In genomic region chr2:32237571-32237970, GRCm38 (mm10) we compare ENCODE assay signal across 8 mouse cellular contexts. TPM values are rescaled to one million over a fixed set of nuclear protein-coding genes. Genes with fewer than 3 reads are reported as not detected.
DNase-seq lines count a peak whose midpoint lies in the region; ATAC-seq and TF ChIP-seq lines count a peak whose summit lies in the region.

No protein-coding gene starts in this region.

- peak overlapping the region; percentile 71 for H3K4me3 ChIP-seq in lung, embryonic 14.5 days (ENCODE audit: low read depth, low read length)
- no peak overlapping the region for H3K4me3 ChIP-seq in lung, adult 2 months (replicated peaks; ENCODE audit: extremely low read depth, low read depth, low read length)
- H3K4me3 ChIP-seq in embryonic facial prominence, embryonic 14.5 days (ENCODE audit: low read depth, low read length): peak overlapping the region; percentile 63
- H3K4me3 ChIP-seq in intestine, embryonic 16.5 days (ENCODE audit: low read length): peak overlapping the region; percentile 61
- peak overlapping the region; percentile 62 for H3K4me3 ChIP-seq in neural tube, embryonic 12.5 days

- peak overlapping the region; percentile 93 for H3K4me2 ChIP-seq in lung, embryonic 14.5 days
- peak overlapping the region; percentile 90 for H3K4me2 ChIP-seq in embryonic facial prominence, embryonic 14.5 days (ENCODE audit: low read depth, low read length)
- peak overlapping the region; percentile 86 for H3K4me2 ChIP-seq in intestine, embryonic 16.5 days (ENCODE audit: low read depth, low read length)
- peak overlapping the region; percentile 88 for H3K4me2 ChIP-seq in neural tube, embryonic 12.5 days (replicated peaks)

- no peaks in the 10 kb centered on the region for H3K9me3 ChIP-seq in lung, embryonic 14.5 days (ENCODE audit: low read depth, low read length)
- no peaks in the 10 kb centered on the region for H3K9me3 ChIP-seq in embryonic facial prominence, embryonic 14.5 days (ENCODE audit: control insufficient read depth, low read length)
- no peaks in the 10 kb centered on the region for H3K9me3 ChIP-seq in intestine, embryonic 16.5 days (ENCODE audit: control insufficient read depth, low read length)
- no peaks in the 10 kb centered on the region for H3K9me3 ChIP-seq in neural tube, embryonic 12.5 days

- no peak overlapping the region for H3K27ac ChIP-seq in lung, embryonic 14.5 days (ENCODE audit: low read depth)
- H3K27ac ChIP-seq in embryonic facial prominence, embryonic 14.5 days (replicated peaks; ENCODE audit: low read depth, low read length): peak overlapping the region; percentile 91; the same call in 1 of the 2 replicates
- peak overlapping the region; percentile 86; the same call in 1 of the 2 replicates for H3K27ac ChIP-seq in intestine, embryonic 16.5 days (ENCODE audit: low read length)
- no peak overlapping the region for H3K27ac ChIP-seq in neural tube, embryonic 12.5 days

- peak; percentile 60 for DNase-seq in lung, embryonic 14.5 days
- DNase-seq in lung, adult 2 months: no peak
- no peak for DNase-seq in embryonic facial prominence, embryonic 14.5 days (ENCODE audit: low spot score)
- no peak for DNase-seq in right cerebral cortex, postnatal 25 days
- no peak for DNase-seq in left cerebral cortex, postnatal 10 days (ENCODE audit: extremely low spot score in 1 of 2, low spot score in 2 of 2)
- DNase-seq in right cerebral cortex, postnatal 14 days: no peak

- intact Hi-C loops in left cerebral cortex, postnatal 10 days (cut with DNase I): no loop called here

- peaks cover 34% of the 10 kb centered on the region for H3K36me3 ChIP-seq in lung, embryonic 14.5 days (ENCODE audit: insufficient read depth)
- peaks cover 36% of the 10 kb centered on the region for H3K36me3 ChIP-seq in embryonic facial prominence, embryonic 14.5 days (ENCODE audit: control insufficient read depth, insufficient read depth, low read length)
- peaks cover 3% of the 10 kb centered on the region; the same call in 1 of the 2 replicates for H3K36me3 ChIP-seq in intestine, embryonic 16.5 days (ENCODE audit: control insufficient read depth, insufficient read depth, low read length)
- peaks cover 22% of the 10 kb centered on the region for H3K36me3 ChIP-seq in neural tube, embryonic 12.5 days

- peak overlapping the region; percentile 62 for H3K9ac ChIP-seq in lung, embryonic 14.5 days
- peak overlapping the region; percentile 67; the same call in 1 of the 2 replicates for H3K9ac ChIP-seq in embryonic facial prominence, embryonic 14.5 days (ENCODE audit: low read depth, low read length)
- H3K9ac ChIP-seq in intestine, embryonic 16.5 days (ENCODE audit: low read depth, low read length): peak overlapping the region; percentile 82
- peak overlapping the region; percentile 74; the same call in 1 of the 2 replicates for H3K9ac ChIP-seq in neural tube, embryonic 12.5 days

- H3K27me3 ChIP-seq in lung, embryonic 14.5 days (ENCODE audit: insufficient read depth, low read length): no peaks in the 10 kb centered on the region
- no peaks in the 10 kb centered on the region for H3K27me3 ChIP-seq in embryonic facial prominence, embryonic 14.5 days (replicated peaks; ENCODE audit: control insufficient read depth, insufficient read depth, low read length)
- H3K27me3 ChIP-seq in intestine, embryonic 16.5 days (replicated peaks; ENCODE audit: control insufficient read depth, insufficient read depth, low read length): no peaks in the 10 kb centered on the region
- no peaks in the 10 kb centered on the region for H3K27me3 ChIP-seq in neural tube, embryonic 12.5 days (replicated peaks)

- TF ChIP-seq CTCF in lung, embryonic 14.5 days (IDR thresholded peaks at IDR 0.05; ENCODE audit: low read depth): no peak
- TF ChIP-seq CTCF in lung, adult 2 months (IDR thresholded peaks at IDR 0.05; ENCODE audit: insufficient read depth, low read length): no peak

- no peak for TF ChIP-seq POLR2A in lung, adult 2 months (IDR thresholded peaks at IDR 0.05; ENCODE audit: borderline replicate concordance, extremely low read depth, low read depth, low read length)

- H3K4me1 ChIP-seq in lung, embryonic 14.5 days (ENCODE audit: insufficient read depth): peaks cover 10% of the 10 kb centered on the region; the same call in 1 of the 2 replicates
- H3K4me1 ChIP-seq in lung, adult 2 months (ENCODE audit: control insufficient read depth, insufficient read depth, low read length): no peaks in the 10 kb centered on the region; the same call in 1 of the 2 replicates
- H3K4me1 ChIP-seq in embryonic facial prominence, embryonic 14.5 days (ENCODE audit: control insufficient read depth, insufficient read depth, low read length): peaks cover 13% of the 10 kb centered on the region
- H3K4me1 ChIP-seq in intestine, embryonic 16.5 days (ENCODE audit: control insufficient read depth, insufficient read depth, low read length): peaks cover 16% of the 10 kb centered on the region
- H3K4me1 ChIP-seq in neural tube, embryonic 12.5 days: peaks cover 16% of the 10 kb centered on the region

- ATAC-seq in lung, embryonic 14.5 days (ENCODE audit: insufficient read depth): no peak
- no peak for ATAC-seq in embryonic facial prominence, embryonic 14.5 days (ENCODE audit: low read depth)
- no peak for ATAC-seq in intestine, embryonic 16.5 days
- ATAC-seq in neural tube, embryonic 12.5 days (ENCODE audit: low FRiP score, low read depth): no peak

- 25% methylated on average over 4 of the region's 4 CpGs for WGBS in lung, embryonic 14.5 days
- WGBS in lung, adult 2 months: 19% methylated on average over 4 of the region's 4 CpGs
- 39% methylated on average over 4 of the region's 4 CpGs for WGBS in embryonic facial prominence, embryonic 14.5 days
- 30% methylated on average over 4 of the region's 4 CpGs for WGBS in intestine, embryonic 16.5 days
- 42% methylated on average over 4 of the region's 4 CpGs for WGBS in neural tube, embryonic 12.5 days

RNA-seq across cellular contexts. Expression of gene Pomt1, which starts 1.2 kb away (rescaled TPM):
- 19.4 and 21.6 TPM in 2 replicates for polyA plus RNA-seq in lung, embryonic 14.5 days (2014; fragmentation: Nextera tagmentation; extraction: Ambion mirVana)
- polyA plus RNA-seq in lung, adult 2 months (2012; rRNA removed): 17.9 and 21.8 TPM in 2 replicates
- polyA plus RNA-seq in embryonic facial prominence, embryonic 14.5 days (2014; fragmentation: Nextera tagmentation; extraction: Ambion mirVana): 20.2 and 26.5 TPM in 2 replicates
- polyA plus RNA-seq in intestine, embryonic 16.5 days (2015; fragmentation: Nextera tagmentation; extraction: Ambion mirVana): 26.7 and 26.9 TPM in 2 replicates
- polyA plus RNA-seq in neural tube, embryonic 12.5 days (2016; fragmentation: Nextera tagmentation; extraction: Ambion mirVana): 23.2 and 23.5 TPM in 2 replicates
- total RNA-seq in left cerebral cortex, postnatal 10 days (2021): 10 to 100 TPM; 27.2 to 29.0 TPM

RNA-seq across cellular contexts. Expression of gene Uck1, which starts 22.4 kb away (rescaled TPM):
- 58.6 and 63.6 TPM in 2 replicates for polyA plus RNA-seq in lung, embryonic 14.5 days (2014; fragmentation: Nextera tagmentation; extraction: Ambion mirVana)
- polyA plus RNA-seq in lung, adult 2 months (2012; rRNA removed): 62.8 and 65.4 TPM in 2 replicates
- 58.6 and 60.6 TPM in 2 replicates for polyA plus RNA-seq in embryonic facial prominence, embryonic 14.5 days (2014; fragmentation: Nextera tagmentation; extraction: Ambion mirVana)
- 72.4 and 74.4 TPM in 2 replicates for polyA plus RNA-seq in intestine, embryonic 16.5 days (2015; fragmentation: Nextera tagmentation; extraction: Ambion mirVana)
- polyA plus RNA-seq in neural tube, embryonic 12.5 days (2016; fragmentation: Nextera tagmentation; extraction: Ambion mirVana): 74.0 and 74.8 TPM in 2 replicates
- 10 to 100 TPM; 65.2 to 74.9 TPM for total RNA-seq in left cerebral cortex, postnatal 10 days (2021)

RNA-seq across cellular contexts. Expression of gene Golga2, which starts 49.6 kb away (rescaled TPM):
- 24.0 and 25.2 TPM in 2 replicates for polyA plus RNA-seq in lung, embryonic 14.5 days (2014; fragmentation: Nextera tagmentation; extraction: Ambion mirVana)
- 34.8 and 45.0 TPM in 2 replicates for polyA plus RNA-seq in lung, adult 2 months (2012; rRNA removed)
- 27.2 and 33.1 TPM in 2 replicates for polyA plus RNA-seq in embryonic facial prominence, embryonic 14.5 days (2014; fragmentation: Nextera tagmentation; extraction: Ambion mirVana)
- polyA plus RNA-seq in intestine, embryonic 16.5 days (2015; fragmentation: Nextera tagmentation; extraction: Ambion mirVana): 21.5 and 21.6 TPM in 2 replicates
- polyA plus RNA-seq in neural tube, embryonic 12.5 days (2016; fragmentation: Nextera tagmentation; extraction: Ambion mirVana): 29.2 and 32.4 TPM in 2 replicates
- 10 to 100 TPM; 73.6 to 78.6 TPM for total RNA-seq in left cerebral cortex, postnatal 10 days (2021)

RNA-seq across cellular contexts. Expression of gene Swi5, which starts 50.3 kb away (rescaled TPM):
- 205 and 220 TPM in 2 replicates for polyA plus RNA-seq in lung, embryonic 14.5 days (2014; fragmentation: Nextera tagmentation; extraction: Ambion mirVana)
- 110 and 135 TPM in 2 replicates for polyA plus RNA-seq in lung, adult 2 months (2012; rRNA removed)
- 206 and 249 TPM in 2 replicates for polyA plus RNA-seq in embryonic facial prominence, embryonic 14.5 days (2014; fragmentation: Nextera tagmentation; extraction: Ambion mirVana)
- polyA plus RNA-seq in intestine, embryonic 16.5 days (2015; fragmentation: Nextera tagmentation; extraction: Ambion mirVana): 342 and 377 TPM in 2 replicates
- polyA plus RNA-seq in neural tube, embryonic 12.5 days (2016; fragmentation: Nextera tagmentation; extraction: Ambion mirVana): 351 and 444 TPM in 2 replicates
- total RNA-seq in left cerebral cortex, postnatal 10 days (2021): 100 to 1,000 TPM; 233 to 242 TPM

Comparison
In these comparisons a context has a peak if more than half of its experiments do, and no peak if none do; other contexts are left out.
1. H3K27ac ChIP-seq: peak in embryonic facial prominence, embryonic 14.5 days (single experiment) and intestine, embryonic 16.5 days (single experiment); none in lung, embryonic 14.5 days (single experiment) and neural tube, embryonic 12.5 days (single experiment).
2. Peak in every context shown above with its lines, with median percentiles within 50 percentile points of each other: H3K4me2 ChIP-seq and H3K9ac ChIP-seq.